Mouse (Mus musculus): Measurements from ENCODE around the gene Cpne4. TPM values are rescaled to one million over a fixed set of nuclear protein-coding genes. Genes with fewer than 3 reads are reported as not detected.
A peak's percentile ranks its signal among the peaks of the same experiment; 100 is the strongest.

Cpne4 gene
- total and polyA plus RNA-seq, 3 experiments = not detected

- no peaks in the 10 kb centered on the region for H3K27me3 ChIP-seq (ENCODE audit: control insufficient read depth in 1 of 2, insufficient read depth in 2 of 2, low read length in 2 of 2)
- no peaks in the 10 kb centered on the region for H3K4me1 ChIP-seq (ENCODE audit: control insufficient read depth in 1 of 2, insufficient read depth in 2 of 2, low read length in 2 of 2)
- H3K36me3 ChIP-seq (ENCODE audit: control insufficient read depth in 1 of 2, insufficient read depth in 2 of 2, low read length in 2 of 2) = no peaks in the 10 kb centered on the region
- no peak overlapping the region for H3K9ac ChIP-seq (ENCODE audit: control insufficient read depth, low read depth, low read length, poor library complexity, severe bottlenecking)
- DNase-seq (ENCODE audit: low read depth, low spot score) = no peak
- TF ChIP-seq HCFC1 (IDR thresholded peaks at IDR 0.05; ENCODE audit: low read depth, low read length) (no peak), NELFE (IDR thresholded peaks at IDR 0.05; ENCODE audit: low read depth, low read length) (no peak), POLR2AphosphoS5 (IDR thresholded peaks at IDR 0.05; ENCODE audit: borderline replicate concordance, low read depth, low read length) (no peak), USF1 (IDR thresholded peaks at IDR 0.05; ENCODE audit: low read depth, low read length) (no peak), ELF1 (IDR thresholded peaks at IDR 0.05; ENCODE audit: low read depth, low read length) (no peak), UBTF (IDR thresholded peaks at IDR 0.05; ENCODE audit: borderline replicate concordance, insufficient read depth, low read depth, low read length) (no peak)
- H3K9me3 ChIP-seq (replicated peaks; ENCODE audit: insufficient read depth, low read length) = no peaks in the 10 kb centered on the region
- no peaks in the 10 kb centered on the region for H3K79me2 ChIP-seq (ENCODE audit: control insufficient read depth, insufficient read depth, low read length, poor library complexity)
- no peak overlapping the region for H3K4me3 ChIP-seq (ENCODE audit: control insufficient read depth in 1 of 2, insufficient read depth in 1 of 2, low read depth in 2 of 2, low read length in 2 of 2)
- H3K27ac ChIP-seq (ENCODE audit: control insufficient read depth, low read depth, low read length) = no peak overlapping the region
Observed at GRCm38 (mm10) chr9:104940389-104940788, 393.3 kb downstream of the Cpne4 start.

GRCm38 (mm10) chr9:104950551-104950950 is 403.5 kb downstream of the Cpne4 start:
- Histone ChIP-seq H3K9ac (ENCODE audit: control insufficient read depth, low read depth, low read length, poor library complexity, severe bottlenecking) (no peak overlapping the region), H3K9me3 (replicated peaks; ENCODE audit: insufficient read depth, low read length) (no peaks in the 10 kb centered on the region), H3K27ac (ENCODE audit: control insufficient read depth, low read depth, low read length) (no peak overlapping the region), H3K4me1 (ENCODE audit: control insufficient read depth in 1 of 2, insufficient read depth in 2 of 2, low read length in 2 of 2) (no peaks in the 10 kb centered on the region), H3K4me3 (ENCODE audit: control insufficient read depth in 1 of 2, insufficient read depth in 1 of 2, low read depth in 2 of 2, low read length in 2 of 2) (no peak overlapping the region), H3K36me3 (ENCODE audit: control insufficient read depth in 1 of 2, insufficient read depth in 2 of 2, low read length in 2 of 2) (no peaks in the 10 kb centered on the region), H3K79me2 (ENCODE audit: control insufficient read depth, insufficient read depth, low read length, poor library complexity) (no peaks in the 10 kb centered on the region), H3K27me3 (ENCODE audit: control insufficient read depth in 1 of 2, insufficient read depth in 2 of 2, low read length in 2 of 2) (no peaks in the 10 kb centered on the region)
- no peak for TF ChIP-seq CHD1 (IDR thresholded peaks at IDR 0.05; ENCODE audit: low read depth, low read length)
- peak; percentile 20 for DNase-seq (ENCODE audit: low read depth, low spot score)

- Histone ChIP-seq H3K27ac (ENCODE audit: control insufficient read depth, low read depth, low read length) (no peak overlapping the region), H3K4me1 (ENCODE audit: control insufficient read depth in 1 of 2, insufficient read depth in 2 of 2, low read length in 2 of 2) (no peaks in the 10 kb centered on the region), H3K9me3 (replicated peaks; ENCODE audit: insufficient read depth, low read length) (no peaks in the 10 kb centered on the region), H3K27me3 (ENCODE audit: control insufficient read depth in 1 of 2, insufficient read depth in 2 of 2, low read length in 2 of 2) (no peaks in the 10 kb centered on the region), H3K4me3 (ENCODE audit: control insufficient read depth in 1 of 2, insufficient read depth in 1 of 2, low read depth in 2 of 2, low read length in 2 of 2) (no peak overlapping the region), H3K79me2 (ENCODE audit: control insufficient read depth, insufficient read depth, low read length, poor library complexity) (no peaks in the 10 kb centered on the region), H3K36me3 (ENCODE audit: control insufficient read depth in 1 of 2, insufficient read depth in 2 of 2, low read length in 2 of 2) (no peaks in the 10 kb centered on the region), H3K9ac (ENCODE audit: control insufficient read depth, low read depth, low read length, poor library complexity, severe bottlenecking) (no peak overlapping the region)
- DNase-seq (ENCODE audit: low read depth, low spot score) = no peak
- TF ChIP-seq MYB (IDR thresholded peaks at IDR 0.05; ENCODE audit: low read depth, low read length) (no peak), MAZ (IDR thresholded peaks at IDR 0.05; ENCODE audit: low read depth, low read length) (no peak), EP300 (IDR thresholded peaks at IDR 0.05; ENCODE audit: low read depth in 1 of 2, low read length in 2 of 2) (no peak), CHD1 (IDR thresholded peaks at IDR 0.05; ENCODE audit: low read depth, low read length) (no peak), SIN3A (IDR thresholded peaks at IDR 0.05; ENCODE audit: low read length) (no peak), JUND (IDR thresholded peaks at IDR 0.05; ENCODE audit: low read depth, low read length) (no peak), ETS1 (IDR thresholded peaks at IDR 0.05; ENCODE audit: low read depth, low read length) (no peak), POLR2AphosphoS5 (IDR thresholded peaks at IDR 0.05; ENCODE audit: borderline replicate concordance, low read depth, low read length) (no peak), USF2 (IDR thresholded peaks at IDR 0.05; ENCODE audit: borderline replicate concordance in 1 of 2, insufficient read depth in 1 of 2, low read depth in 1 of 2, low read length in 2 of 2) (no peak), E2F4 (IDR thresholded peaks at IDR 0.05; ENCODE audit: borderline replicate concordance, low read depth, low read length) (no peak), CHD2 (IDR thresholded peaks at IDR 0.05; ENCODE audit: low read length) (no peak), ZMIZ1 (IDR thresholded peaks at IDR 0.05; ENCODE audit: low read depth, low read length) (no peak), TBP (IDR thresholded peaks at IDR 0.05; ENCODE audit: low read depth, low read length) (no peak), USF1 (IDR thresholded peaks at IDR 0.05; ENCODE audit: low read depth, low read length) (no peak), POLR2A (IDR thresholded peaks at IDR 0.05; ENCODE audit: control insufficient read depth in 1 of 2, insufficient read depth in 1 of 2, low read depth in 1 of 2, low read length in 2 of 2, poor library complexity in 1 of 2) (no peak), MEF2A (IDR thresholded peaks at IDR 0.05; ENCODE audit: extremely low read depth, insufficient replicate concordance, low read depth, low read length, poor library complexity, severe bottlenecking) (no peak), RCOR1 (IDR thresholded peaks at IDR 0.05; ENCODE audit: low read depth, low read length) (no peak)
Observed at GRCm38 (mm10) chr9:104952176-104952575, 405.1 kb downstream of the Cpne4 start.

Measured in MEL (cell line).